Mouse (Mus musculus) layer of hippocampus, adult 11-12 months (tissue): ENCODE data around the gene Jtb.

Experiments used
- DNase-seq: peaks from one replicate; pipeline ENCODE4 v3.0.0; 2022; ENCODE audit warnings: low spot score

Gene Jtb

GRCm38 (mm10) chr3:90263121-90263771, 31.8 kb downstream of the Jtb start:
- DNase-seq: no peak

GRCm38 (mm10) chr3:90264687-90265033, 33.3 kb downstream of the Jtb start:
- no peak for DNase-seq

GRCm38 (mm10) chr3:90265034-90265931, 33.9 kb downstream of the Jtb start, which contains the start of gene Dennd4b:
Gene Dennd4b, plus strand, starts transcription at chr3:90265185.
- peak; percentile 88 for DNase-seq

GRCm38 (mm10) chr3:90265932-90266741, 34.7 kb downstream of the Jtb start:
- no peak for DNase-seq

- no peak for DNase-seq
These were observed 35.7 kb downstream of the Jtb start for GRCm38 (mm10) chr3:90266901-90267775.

GRCm38 (mm10) chr3:90268190-90268589, 36.8 kb downstream of the Jtb start:
- no peak for DNase-seq

- DNase-seq: no peak
These were observed 37.6 kb downstream of the Jtb start for GRCm38 (mm10) chr3:90268971-90269370.

- DNase-seq: no peak
These were observed 39.4 kb downstream of the Jtb start for GRCm38 (mm10) chr3:90270784-90271183.

GRCm38 (mm10) chr3:90272170-90272569, 40.8 kb downstream of the Jtb start:
- DNase-seq: no peak

- no peak for DNase-seq
These were observed 42.5 kb downstream of the Jtb start for GRCm38 (mm10) chr3:90273855-90274254.

- no peak for DNase-seq
These were observed 43.9 kb downstream of the Jtb start for GRCm38 (mm10) chr3:90275286-90275685.

- DNase-seq: no peak
These were observed 45.5 kb downstream of the Jtb start for GRCm38 (mm10) chr3:90276858-90277257.

- DNase-seq: no peak
These were observed 46.4 kb downstream of the Jtb start for GRCm38 (mm10) chr3:90277793-90278192.

GRCm38 (mm10) chr3:90278211-90278610, 46.8 kb downstream of the Jtb start:
- DNase-seq: no peak

- DNase-seq: no peak
These were observed 47.8 kb downstream of the Jtb start for GRCm38 (mm10) chr3:90279216-90279615.

- no peak for DNase-seq
These were observed 48.3 kb downstream of the Jtb start for GRCm38 (mm10) chr3:90279743-90280142.

- DNase-seq: peak; percentile 43
These were observed 49.3 kb downstream of the Jtb start for GRCm38 (mm10) chr3:90280708-90281107.

GRCm38 (mm10) chr3:90284150-90284549, 52.8 kb downstream of the Jtb start:
- no peak for DNase-seq
